Mouse (Mus musculus): Measurements from ENCODE around the gene Srsf10. TPM values are rescaled to one million over a fixed set of nuclear protein-coding genes. Genes with fewer than 3 reads are reported as not detected.

Gene Srsf10
- polyA plus RNA-seq, 1 experiment from 2014 or later = 349 TPM

DNA sequence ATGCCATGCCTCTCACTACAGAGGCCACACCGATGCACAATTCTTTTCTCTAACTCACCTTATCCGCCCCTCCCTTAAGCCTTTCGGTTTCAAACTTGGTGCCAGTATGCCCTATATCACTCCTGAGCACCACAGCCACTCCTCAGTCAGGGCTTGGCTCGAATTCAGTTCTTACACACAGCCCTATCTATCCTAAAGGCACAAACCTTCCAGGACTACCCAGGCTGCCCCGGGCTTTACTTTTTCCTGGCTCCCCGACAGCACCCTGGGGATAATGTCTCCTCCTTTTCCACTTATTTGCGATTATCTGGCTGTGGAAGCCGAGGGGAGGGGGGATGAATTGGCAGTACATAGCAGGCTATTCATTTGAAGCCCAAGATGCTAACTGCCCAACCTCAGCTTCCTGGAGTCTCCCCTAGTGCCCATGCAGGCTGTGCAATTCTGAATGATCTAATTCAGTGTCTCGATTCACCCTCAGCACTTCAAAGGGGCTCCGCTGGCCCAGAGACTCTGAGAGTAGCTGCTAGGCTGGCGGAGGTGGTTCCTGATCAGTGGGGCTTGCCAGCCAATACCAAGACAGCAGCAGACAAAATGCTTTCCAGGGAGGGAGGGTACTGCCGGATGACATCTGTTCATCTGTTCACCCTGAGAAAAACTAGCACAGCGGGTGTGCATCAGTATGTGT lies 5.0 kb upstream of the Srsf10 start:
- no peaks in the 10 kb centered on the region for H3K27me3 ChIP-seq (ENCODE audit: control insufficient read depth, insufficient read depth, low read length)
- 0 out of 2 replicates have a peak, but pooled peaks cover 9% of the 10 kb centered on the region for H3K4me1 ChIP-seq (ENCODE audit: control insufficient read depth, insufficient read depth, low read length)
- WGBS = 32% methylated on average over 13 of the region's 13 CpGs
- DNase-seq (ENCODE audit: low spot score) (peak; percentile 50), ATAC-seq (ENCODE audit: insufficient read depth, low FRiP score, low TSS enrichment) (no peak)
- peak overlapping the region; percentile 22; the same call in 1 of the 2 replicates for H3K4me2 ChIP-seq (ENCODE audit: low read depth)
- H3K9ac ChIP-seq (ENCODE audit: low read length) = no peak overlapping the region
- no peak overlapping the region for H3K4me3 ChIP-seq (ENCODE audit: low read depth, low read length)
- H3K36me3 ChIP-seq (ENCODE audit: control insufficient read depth, insufficient read depth, low read length) = no peaks in the 10 kb centered on the region
- no peak overlapping the region for H3K27ac ChIP-seq (ENCODE audit: low read depth, low read length)
- no peaks in the 10 kb centered on the region for H3K9me3 ChIP-seq (ENCODE audit: control insufficient read depth, low read length)

DNA sequence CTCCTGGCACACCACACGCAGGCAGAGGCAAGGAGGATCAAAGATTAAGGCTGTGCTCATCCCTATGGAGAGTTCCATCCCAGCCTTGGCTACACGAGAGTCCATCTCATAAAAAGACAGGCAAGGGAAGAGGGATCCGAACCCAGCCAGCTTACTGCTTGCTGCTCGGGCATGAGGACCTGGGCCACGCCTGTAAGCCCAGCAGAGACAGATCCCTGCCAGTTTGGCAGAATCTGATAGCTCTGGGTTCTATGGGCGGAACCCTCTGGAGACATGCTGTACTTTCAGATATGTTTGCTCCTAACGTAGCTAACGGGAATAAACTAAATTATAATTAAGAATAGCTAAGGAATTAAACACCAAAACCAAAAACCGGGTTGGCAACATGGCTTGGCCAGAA lies 3.6 kb upstream of the Srsf10 start:
- DNase-seq (ENCODE audit: low spot score) (no peak), ATAC-seq (ENCODE audit: insufficient read depth, low FRiP score, low TSS enrichment) (no peak)
- Histone ChIP-seq H3K27ac (ENCODE audit: low read depth, low read length) (no peak overlapping the region), H3K9me3 (ENCODE audit: control insufficient read depth, low read length) (no peaks in the 10 kb centered on the region), H3K4me3 (ENCODE audit: low read depth, low read length) (no peak overlapping the region), H3K4me2 (ENCODE audit: low read depth) (no peak overlapping the region), H3K9ac (ENCODE audit: low read length) (no peak overlapping the region), H3K27me3 (ENCODE audit: control insufficient read depth, insufficient read depth, low read length) (no peaks in the 10 kb centered on the region), H3K4me1 (ENCODE audit: control insufficient read depth, insufficient read depth, low read length) (0 out of 2 replicates have a peak, but pooled peaks cover 9% of the 10 kb centered on the region), H3K36me3 (ENCODE audit: control insufficient read depth, insufficient read depth, low read length) (no peaks in the 10 kb centered on the region)
- WGBS = 85% methylated on average over 9 of the region's 9 CpGs

DNA sequence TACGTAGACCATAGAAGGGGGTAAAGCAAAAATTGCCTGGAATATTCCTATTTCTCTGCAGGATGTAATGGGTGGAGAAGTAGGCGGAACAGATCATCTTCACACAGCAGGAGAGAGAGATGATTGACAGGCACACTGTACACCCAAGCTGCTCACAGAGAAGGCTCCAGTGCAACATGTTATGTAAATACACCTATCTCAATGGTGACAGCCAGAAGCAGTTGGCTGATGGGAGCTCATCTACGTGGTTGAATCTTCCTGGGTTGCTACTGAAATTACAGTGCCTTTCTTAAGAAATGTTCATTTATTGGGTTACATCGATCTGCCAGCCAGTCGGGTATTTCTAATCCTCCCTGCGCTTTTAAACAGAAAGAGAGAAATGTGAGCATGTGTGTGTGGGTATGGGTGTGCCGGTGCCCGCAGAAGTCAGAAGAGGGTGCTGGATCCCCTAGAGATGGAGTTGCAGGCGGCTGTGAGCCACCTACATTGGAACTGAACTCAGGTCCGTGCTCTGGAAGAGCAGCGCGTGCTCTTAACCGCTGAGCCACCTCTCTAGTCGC lies 1.5 kb upstream of the Srsf10 start:
- WGBS = 94% methylated on average over 14 of the region's 14 CpGs
- DNase-seq (ENCODE audit: low spot score) = no peak
- H3K4me3 ChIP-seq (ENCODE audit: low read depth, low read length) = no peak overlapping the region
- H3K27me3 ChIP-seq (ENCODE audit: control insufficient read depth, insufficient read depth, low read length) = no peaks in the 10 kb centered on the region
- H3K9me3 ChIP-seq (ENCODE audit: control insufficient read depth, low read length) = no peaks in the 10 kb centered on the region
- no peak for ATAC-seq (ENCODE audit: insufficient read depth, low FRiP score, low TSS enrichment)
- H3K4me2 ChIP-seq (ENCODE audit: low read depth) = no peak overlapping the region
- no peaks in the 10 kb centered on the region for H3K36me3 ChIP-seq (ENCODE audit: control insufficient read depth, insufficient read depth, low read length)
- H3K27ac ChIP-seq (ENCODE audit: low read depth, low read length) = no peak overlapping the region
- H3K9ac ChIP-seq (ENCODE audit: low read length) = no peak overlapping the region; the same call in 1 of the 2 replicates
- peaks cover 22% of the 10 kb centered on the region; the same call in 1 of the 2 replicates for H3K4me1 ChIP-seq (ENCODE audit: control insufficient read depth, insufficient read depth, low read length)

DNA sequence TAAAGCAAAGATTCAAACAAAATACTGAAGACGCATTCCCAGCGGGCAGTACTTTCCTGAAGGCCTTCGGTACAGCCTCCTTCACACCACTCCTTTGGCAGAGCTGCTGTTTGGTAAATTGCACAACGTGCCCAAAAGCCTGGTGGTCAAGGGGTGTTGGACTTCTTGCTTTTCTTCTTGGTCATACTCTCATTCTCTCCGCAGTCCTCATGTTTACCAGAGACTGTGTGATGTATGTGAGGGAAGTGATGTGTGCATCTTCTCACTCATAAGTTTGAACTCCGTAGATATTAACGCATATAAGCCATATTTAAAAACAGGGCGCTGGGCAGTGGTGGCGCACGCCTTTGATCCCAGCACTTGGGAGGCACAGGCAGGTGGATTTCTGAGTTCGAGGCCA lies 917 bp upstream of the Srsf10 start:
- H3K4me1 ChIP-seq (ENCODE audit: control insufficient read depth, insufficient read depth, low read length) = peaks cover 22% of the 10 kb centered on the region; the same call in 1 of the 2 replicates
- no peaks in the 10 kb centered on the region for H3K9me3 ChIP-seq (ENCODE audit: control insufficient read depth, low read length)
- peak overlapping the region; percentile 89; the same call in 1 of the 2 replicates for H3K4me2 ChIP-seq (ENCODE audit: low read depth)
- H3K36me3 ChIP-seq (ENCODE audit: control insufficient read depth, insufficient read depth, low read length) = 0 out of 2 replicates have a peak, but pooled peaks cover 2% of the 10 kb centered on the region
- no peak overlapping the region for H3K27ac ChIP-seq (ENCODE audit: low read depth, low read length)
- no peak overlapping the region for H3K4me3 ChIP-seq (ENCODE audit: low read depth, low read length)
- ATAC-seq (ENCODE audit: insufficient read depth, low FRiP score, low TSS enrichment) = no peak
- H3K27me3 ChIP-seq (ENCODE audit: control insufficient read depth, insufficient read depth, low read length) = no peaks in the 10 kb centered on the region
- DNase-seq (ENCODE audit: low spot score) = no peak
- WGBS = 77% methylated on average over 11 of the region's 11 CpGs
- H3K9ac ChIP-seq (ENCODE audit: low read length) = peak overlapping the region; percentile 97

DNA sequence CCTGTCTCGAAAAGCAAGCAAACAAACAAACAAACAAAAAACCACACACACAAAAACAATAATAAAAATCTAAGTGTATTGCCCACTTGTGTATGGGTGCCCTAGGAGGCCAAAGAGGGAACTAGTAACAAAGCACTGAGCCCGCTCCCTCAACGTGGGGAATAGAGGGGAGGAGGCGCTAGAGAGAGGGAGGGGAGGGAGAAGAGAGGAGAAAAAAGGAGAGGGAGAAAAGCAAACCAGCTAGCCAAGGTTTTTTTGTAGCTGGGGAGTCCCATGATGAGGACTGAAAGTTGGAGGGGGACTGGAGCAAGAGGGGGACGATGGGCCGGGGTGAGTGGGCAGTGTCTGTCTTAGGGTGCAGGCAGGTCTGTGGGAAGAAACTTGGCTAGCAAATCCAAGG lies 467 bp upstream of the Srsf10 start:
- peak overlapping the region; percentile 89 for H3K4me2 ChIP-seq (ENCODE audit: low read depth)
- WGBS = 7% methylated on average over 6 of the region's 6 CpGs
- H3K27ac ChIP-seq (ENCODE audit: low read depth, low read length) = peak overlapping the region; percentile 99
- H3K9me3 ChIP-seq (ENCODE audit: control insufficient read depth, low read length) = no peaks in the 10 kb centered on the region
- peak overlapping the region; percentile 97 for H3K9ac ChIP-seq (ENCODE audit: low read length)
- peaks cover 22% of the 10 kb centered on the region; the same call in 1 of the 2 replicates for H3K4me1 ChIP-seq (ENCODE audit: control insufficient read depth, insufficient read depth, low read length)
- H3K36me3 ChIP-seq (ENCODE audit: control insufficient read depth, insufficient read depth, low read length) = 0 out of 2 replicates have a peak, but pooled peaks cover 2% of the 10 kb centered on the region
- no peaks in the 10 kb centered on the region for H3K27me3 ChIP-seq (ENCODE audit: control insufficient read depth, insufficient read depth, low read length)
- ATAC-seq (ENCODE audit: insufficient read depth, low FRiP score, low TSS enrichment) (no peak), DNase-seq (ENCODE audit: low spot score) (no peak)
- peak overlapping the region; percentile 98 for H3K4me3 ChIP-seq (ENCODE audit: low read depth, low read length)

DNA sequence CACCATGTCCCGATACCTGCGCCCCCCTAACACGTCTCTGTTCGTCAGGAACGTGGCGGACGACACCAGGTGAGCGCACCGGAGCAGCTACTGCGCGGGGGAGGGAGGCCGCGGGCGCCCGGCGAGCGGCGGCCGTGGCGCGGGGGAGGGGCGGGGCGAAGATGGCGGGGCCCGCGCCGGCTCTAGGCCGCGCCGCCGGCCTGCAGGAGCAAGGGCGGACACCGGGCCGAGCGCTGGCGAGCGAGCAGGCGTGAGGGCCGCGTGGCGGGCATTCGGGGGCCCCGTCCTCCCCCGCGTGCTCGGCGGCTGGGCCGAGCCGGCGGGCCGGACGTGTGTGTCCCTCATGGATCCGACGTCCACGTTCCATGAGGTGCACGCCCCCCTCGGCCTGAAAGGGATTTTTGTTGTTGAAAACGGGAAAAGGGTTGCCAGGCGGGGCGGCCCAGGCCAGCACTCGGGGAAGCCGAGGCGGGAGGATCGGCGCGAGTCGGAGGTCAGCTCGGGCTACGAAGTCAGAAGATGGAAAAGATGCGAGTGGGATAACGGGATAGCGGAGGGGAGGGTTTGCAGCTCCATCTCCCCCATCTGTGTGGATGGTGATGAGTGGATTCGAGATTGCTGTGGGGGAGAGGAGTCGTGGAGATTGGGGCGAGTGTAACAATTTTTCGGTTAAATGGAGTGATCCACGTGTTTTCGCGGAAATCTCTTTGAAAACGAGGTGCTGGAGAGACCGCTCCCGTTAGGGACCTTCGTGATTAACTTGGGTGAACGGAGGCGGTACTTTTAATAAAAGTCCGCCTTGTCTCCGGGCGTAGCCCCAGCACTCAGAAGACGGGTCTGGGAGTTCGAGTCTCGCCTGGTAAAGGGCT lies 910 bp downstream of the Srsf10 start:
- ATAC-seq (ENCODE audit: insufficient read depth, low FRiP score, low TSS enrichment) (peak; percentile 72), DNase-seq (ENCODE audit: low spot score) (peak; percentile 81)
- Histone ChIP-seq H3K4me1 (ENCODE audit: control insufficient read depth, insufficient read depth, low read length) (peaks cover 16% of the 10 kb centered on the region; the same call in 1 of the 2 replicates), H3K27me3 (ENCODE audit: control insufficient read depth, insufficient read depth, low read length) (no peaks in the 10 kb centered on the region), H3K9me3 (ENCODE audit: control insufficient read depth, low read length) (no peaks in the 10 kb centered on the region), H3K4me3 (ENCODE audit: low read depth, low read length) (peak overlapping the region; percentile 98), H3K9ac (ENCODE audit: low read length) (peak overlapping the region; percentile 98), H3K4me2 (ENCODE audit: low read depth) (peak overlapping the region; percentile 74), H3K36me3 (ENCODE audit: control insufficient read depth, insufficient read depth, low read length) (0 out of 2 replicates have a peak, but pooled peaks cover 2% of the 10 kb centered on the region), H3K27ac (ENCODE audit: low read depth, low read length) (peak overlapping the region; percentile 99)
- under 1% methylated on average over 86 of the region's 91 CpGs for WGBS

DNA sequence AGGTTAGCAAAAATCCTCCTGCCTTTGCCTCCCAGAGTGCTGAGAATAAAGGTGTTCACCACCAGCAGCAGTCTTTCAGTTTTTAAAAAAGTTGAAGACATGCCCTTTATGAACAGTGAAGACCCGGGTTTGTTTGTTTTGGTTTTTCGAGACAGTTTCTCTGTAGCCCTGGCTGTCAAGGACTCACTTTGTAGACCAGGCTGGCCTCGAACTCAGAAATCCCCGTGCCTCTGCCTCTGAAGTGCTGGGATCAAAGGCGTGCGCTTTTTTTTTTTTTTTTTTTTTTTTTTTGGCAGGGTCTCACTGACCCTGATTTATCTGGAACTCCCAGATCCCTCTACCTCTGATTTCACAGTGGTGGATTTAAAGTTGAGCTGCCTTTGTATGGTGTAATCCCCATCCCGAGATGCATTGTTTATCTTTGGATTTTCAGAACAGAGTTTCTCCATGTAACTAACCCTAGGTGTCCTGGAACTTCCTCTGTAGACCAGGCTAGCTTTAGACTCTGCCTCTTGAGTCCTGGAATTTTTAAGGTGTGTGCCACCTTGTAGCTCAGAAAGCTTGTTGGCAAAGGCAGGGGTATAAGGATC lies 2.1 kb downstream of the Srsf10 start:
- ATAC-seq (ENCODE audit: insufficient read depth, low FRiP score, low TSS enrichment) (no peak), DNase-seq (ENCODE audit: low spot score) (no peak)
- H3K9me3 ChIP-seq (ENCODE audit: control insufficient read depth, low read length) = no peaks in the 10 kb centered on the region
- no peak overlapping the region for H3K27ac ChIP-seq (ENCODE audit: low read depth, low read length)
- peak overlapping the region; percentile 74 for H3K4me2 ChIP-seq (ENCODE audit: low read depth)
- peak overlapping the region; percentile 98 for H3K4me3 ChIP-seq (ENCODE audit: low read depth, low read length)
- peaks cover 16% of the 10 kb centered on the region; the same call in 1 of the 2 replicates for H3K4me1 ChIP-seq (ENCODE audit: control insufficient read depth, insufficient read depth, low read length)
- H3K27me3 ChIP-seq (ENCODE audit: control insufficient read depth, insufficient read depth, low read length) = no peaks in the 10 kb centered on the region
- H3K36me3 ChIP-seq (ENCODE audit: control insufficient read depth, insufficient read depth, low read length) = 0 out of 2 replicates have a peak, but pooled peaks cover 2% of the 10 kb centered on the region
- 9% methylated on average over 7 of the region's 7 CpGs for WGBS
- peak overlapping the region; percentile 58 for H3K9ac ChIP-seq (ENCODE audit: low read length)

DNA sequence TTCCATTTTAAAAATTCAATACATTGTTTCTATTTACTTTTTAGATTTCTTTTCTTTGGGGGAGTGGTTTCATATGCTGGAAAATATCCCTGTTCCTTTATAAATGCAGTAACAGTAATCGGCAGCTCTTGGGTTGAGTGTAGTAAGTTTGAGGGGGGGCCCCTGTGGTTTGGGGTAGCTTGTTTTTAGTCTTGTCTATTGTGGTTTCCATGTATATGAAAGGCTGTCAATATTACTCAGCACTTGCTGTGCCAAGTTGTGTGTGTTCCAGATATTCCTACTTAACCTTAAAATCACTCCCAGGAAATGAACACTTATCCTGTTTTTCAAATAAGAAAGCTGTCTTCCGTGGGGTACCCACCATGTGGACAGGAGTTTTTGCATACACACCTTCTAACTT lies 13.4 kb downstream of the Srsf10 start:
- H3K4me1 ChIP-seq (ENCODE audit: control insufficient read depth, insufficient read depth, low read length) = peaks cover 17% of the 10 kb centered on the region
- H3K4me3 ChIP-seq (ENCODE audit: low read depth, low read length) = no peak overlapping the region
- H3K27me3 ChIP-seq (ENCODE audit: control insufficient read depth, insufficient read depth, low read length) = no peaks in the 10 kb centered on the region
- no peak overlapping the region for H3K4me2 ChIP-seq (ENCODE audit: low read depth)
- peaks cover 2% of the 10 kb centered on the region; the same call in 1 of the 2 replicates for H3K36me3 ChIP-seq (ENCODE audit: control insufficient read depth, insufficient read depth, low read length)
- H3K9me3 ChIP-seq (ENCODE audit: control insufficient read depth, low read length) = no peaks in the 10 kb centered on the region
- no peak for ATAC-seq (ENCODE audit: insufficient read depth, low FRiP score, low TSS enrichment)
- no peak overlapping the region for H3K9ac ChIP-seq (ENCODE audit: low read length)
- WGBS = 80% methylated on average over 2 of the region's 2 CpGs
- no peak overlapping the region for H3K27ac ChIP-seq (ENCODE audit: low read depth, low read length)
- DNase-seq (ENCODE audit: low spot score) = no peak
